Mouse (Mus musculus) hindbrain, embryonic 12.5 days (tissue): ENCODE measurements around the gene Mpzl2. TPM values are rescaled to one million over a fixed set of nuclear protein-coding genes. Genes with fewer than 3 reads are reported as not detected.

ENCODE experiments used
- ATAC-seq: fragments of 200-750 bp; cut with Nextera tagmentation; 2 replicates; pipeline ENCODE4 v1.8.0; 2017; ENCODE audit warnings: moderate TSS enrichment; ENCODE audit not compliant: low FRiP score
- H3K27ac ChIP-seq: fragments of 300-500 bp; sonication (generic); 2 replicates; pipeline ENCODE4 v1.5.1; 2016; ENCODE audit warnings: mild to moderate bottlenecking
- H3K27me3 ChIP-seq: fragments of 300-500 bp; sonication (generic); 2 replicates; pipeline ENCODE4 v1.6.1; 2016; ENCODE audit warnings: mild to moderate bottlenecking
- H3K36me3 ChIP-seq: fragments of 300-500 bp; sonication (generic); 2 replicates; pipeline ENCODE4 v1.6.1; 2016; ENCODE audit warnings: mild to moderate bottlenecking
- H3K4me1 ChIP-seq: fragments of 300-500 bp; sonication (generic); 2 replicates; pipeline ENCODE4 v1.6.1; 2016
- H3K4me2 ChIP-seq: fragments of 300-500 bp; sonication (generic); replicated peaks from 2 replicates; pipeline ENCODE4 v1.6.1; 2016; ENCODE audit warnings: mild to moderate bottlenecking
- H3K4me3 ChIP-seq: fragments of 300-500 bp; sonication (generic); 2 replicates; pipeline ENCODE4 v1.5.1; 2016; ENCODE audit warnings: mild to moderate bottlenecking
- H3K9ac ChIP-seq: fragments of 300-500 bp; sonication (generic); 2 replicates; pipeline ENCODE4 v1.6.1; 2016; ENCODE audit warnings: mild to moderate bottlenecking, moderate library complexity
- H3K9me3 ChIP-seq: fragments of 300-500 bp; sonication (generic); replicated peaks from 2 replicates; pipeline ENCODE4 v1.6.1; 2016; ENCODE audit warnings: mild to moderate bottlenecking
- WGBS: fragments of 180-500 bp; shearing (Covaris S2); methylation state at CpG from one replicate; pipeline ENCODE4 v1.1.7; 2016; 5-methylcytosine and 5-hydroxymethylcytosine counted together
- polyA plus RNA-seq: library from polyadenylated mRNA; unstranded; fragments of >200 nt; fragmentation: Nextera tagmentation; extraction: Ambion mirVana; gene quantifications from 2 replicates; pipeline ENCODE4 v1.2.1, GENCODE M21; 2016

The Mpzl2 gene
- polyA plus RNA-seq, 1 experiment from 2014 or later, result 7.0 TPM

GRCm38 (mm10) chr9:45095149-45095937 lies 55.7 kb downstream of the Mpzl2 start:
- no peaks in the 10 kb centered on the region for H3K36me3 ChIP-seq
- H3K9ac ChIP-seq, result no peak overlapping the region
- H3K27ac ChIP-seq, result no peak overlapping the region
- no peak overlapping the region for H3K4me3 ChIP-seq
- H3K9me3 ChIP-seq, result no peaks in the 10 kb centered on the region
- H3K27me3 ChIP-seq, result 0 out of 2 replicates have a peak, but pooled peaks cover 3% of the 10 kb centered on the region
- WGBS, result 81% methylated on average over 6 of the region's 6 CpGs
- H3K4me2 ChIP-seq, result no peak overlapping the region
- ATAC-seq, result no peak
- no peaks in the 10 kb centered on the region for H3K4me1 ChIP-seq

- H3K36me3 ChIP-seq, result no peaks in the 10 kb centered on the region
- H3K27ac ChIP-seq, result no peak overlapping the region
- ATAC-seq, result no peak
- H3K27me3 ChIP-seq, result 0 out of 2 replicates have a peak, but pooled peaks cover 3% of the 10 kb centered on the region
- no peaks in the 10 kb centered on the region for H3K9me3 ChIP-seq
- no peak overlapping the region for H3K9ac ChIP-seq
- no peak overlapping the region for H3K4me2 ChIP-seq
- H3K4me3 ChIP-seq, result no peak overlapping the region
- no peaks in the 10 kb centered on the region for H3K4me1 ChIP-seq
- 82% methylated on average over 5 of the region's 5 CpGs for WGBS
Observed at GRCm38 (mm10) chr9:45097877-45098276, 58.3 kb downstream of the Mpzl2 start.

GRCm38 (mm10) chr9:45098426-45098825 lies 58.8 kb downstream of the Mpzl2 start:
- H3K4me2 ChIP-seq, result no peak overlapping the region
- no peak overlapping the region for H3K9ac ChIP-seq
- 66% methylated on average over 3 of the region's 3 CpGs for WGBS
- H3K36me3 ChIP-seq, result no peaks in the 10 kb centered on the region
- no peak overlapping the region for H3K4me3 ChIP-seq
- no peak overlapping the region for H3K27ac ChIP-seq
- H3K4me1 ChIP-seq, result no peaks in the 10 kb centered on the region
- ATAC-seq, result no peak
- H3K27me3 ChIP-seq, result 0 out of 2 replicates have a peak, but pooled peaks cover 3% of the 10 kb centered on the region
- H3K9me3 ChIP-seq, result no peaks in the 10 kb centered on the region

- no peak for ATAC-seq
- H3K36me3 ChIP-seq, result no peaks in the 10 kb centered on the region
- no peaks in the 10 kb centered on the region for H3K27me3 ChIP-seq
- H3K9ac ChIP-seq, result no peak overlapping the region
- no peak overlapping the region for H3K4me3 ChIP-seq
- 71% methylated on average over 1 of the region's 1 CpGs for WGBS
- H3K4me1 ChIP-seq, result no peaks in the 10 kb centered on the region
- no peak overlapping the region for H3K4me2 ChIP-seq
- H3K27ac ChIP-seq, result no peak overlapping the region
- no peaks in the 10 kb centered on the region for H3K9me3 ChIP-seq
Observed at GRCm38 (mm10) chr9:45102528-45102927, 62.9 kb downstream of the Mpzl2 start.

GRCm38 (mm10) chr9:45103211-45103979 lies 63.8 kb downstream of the Mpzl2 start:
- Histone ChIP-seq H3K27ac (no peak overlapping the region), H3K9ac (no peak overlapping the region), H3K4me2 (no peak overlapping the region), H3K36me3 (no peaks in the 10 kb centered on the region), H3K4me1 (no peaks in the 10 kb centered on the region), H3K9me3 (no peaks in the 10 kb centered on the region), H3K27me3 (no peaks in the 10 kb centered on the region), H3K4me3 (no peak overlapping the region)
- no peak for ATAC-seq
- 74% methylated on average over 11 of the region's 11 CpGs for WGBS

Other genes with a start within 250 kb of the Mpzl2 start
- gene Tmem25, start 240.5 kb upstream of the Mpzl2 start, polyA plus RNA-seq, result 5.8 and 6.6 TPM in 2 replicates
- not detected in 2 replicates for gene Ttc36, start 236.7 kb upstream of the Mpzl2 start, polyA plus RNA-seq
- 29.5 and 33.2 TPM in 2 replicates for gene Kmt2a, start 158.5 kb upstream of the Mpzl2 start, polyA plus RNA-seq
- gene Atp5l, start 119.1 kb upstream of the Mpzl2 start, polyA plus RNA-seq, result 489 and 578 TPM in 2 replicates
- gene Ube4a, start 74.2 kb upstream of the Mpzl2 start, polyA plus RNA-seq, result 36.0 and 40.4 TPM in 2 replicates
- gene Cd3g, start 59.4 kb upstream of the Mpzl2 start, polyA plus RNA-seq, result not detected in 2 replicates
- not detected in 2 replicates for gene Cd3d, start 58.0 kb upstream of the Mpzl2 start, polyA plus RNA-seq
- gene Cd3e, start 30.2 kb upstream of the Mpzl2 start, polyA plus RNA-seq, result 0.22 TPM in 1 of 2 replicates, not detected in the other
- gene Mpzl3, start 15.4 kb downstream of the Mpzl2 start, polyA plus RNA-seq, result 2.1 and 2.5 TPM in 2 replicates
- 0.31 TPM in 1 of 2 replicates, not detected in the other for gene Jaml, start 39.4 kb downstream of the Mpzl2 start, polyA plus RNA-seq
- 4.7 TPM in 2 replicates for gene Scn2b, start 78.0 kb downstream of the Mpzl2 start, polyA plus RNA-seq
- 0.40 and 0.46 TPM in 2 replicates for gene Scn4b, start 98.6 kb downstream of the Mpzl2 start, polyA plus RNA-seq
- 0.13 TPM in 1 of 2 replicates, not detected in the other for gene BC049352, start 142.2 kb downstream of the Mpzl2 start, polyA plus RNA-seq
- 0.18 and 0.21 TPM in 2 replicates for gene Tmprss4, start 164.3 kb downstream of the Mpzl2 start, polyA plus RNA-seq
- gene Il10ra, start 229.3 kb downstream of the Mpzl2 start, polyA plus RNA-seq, result 0.31 and 0.54 TPM in 2 replicates